Mouse (Mus musculus) kidney, postnatal 25 days (tissue): ENCODE measurements around the gene Rtn2.

ENCODE experiments used
- DNase-seq, 2 experiments: peaks; one replicate each; pipeline ENCODE4 v3.0.0; 2021; ENCODE audit warnings: mixed read lengths in 2 of 2

The Rtn2 gene

DNA sequence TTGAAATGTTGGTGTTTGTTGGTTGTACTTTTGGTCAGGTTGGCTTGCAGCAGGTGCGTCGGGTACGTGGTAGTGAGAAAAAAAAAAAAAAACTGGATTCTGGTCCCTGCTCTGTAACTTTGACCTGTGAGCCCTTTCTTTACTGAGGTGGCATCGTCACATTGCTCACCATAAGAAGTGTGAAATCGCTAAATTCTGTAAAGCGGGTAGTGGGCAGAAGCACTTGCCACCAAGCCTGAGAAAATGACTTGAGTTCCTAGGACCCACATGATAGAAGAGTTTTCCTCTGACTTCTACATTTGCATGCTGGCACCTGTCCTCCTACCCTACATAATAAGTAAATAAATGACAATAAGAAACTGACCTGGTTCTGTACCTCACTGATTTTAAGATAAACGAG lies 38.2 kb downstream of the Rtn2 start:
- no peak for DNase-seq

DNA sequence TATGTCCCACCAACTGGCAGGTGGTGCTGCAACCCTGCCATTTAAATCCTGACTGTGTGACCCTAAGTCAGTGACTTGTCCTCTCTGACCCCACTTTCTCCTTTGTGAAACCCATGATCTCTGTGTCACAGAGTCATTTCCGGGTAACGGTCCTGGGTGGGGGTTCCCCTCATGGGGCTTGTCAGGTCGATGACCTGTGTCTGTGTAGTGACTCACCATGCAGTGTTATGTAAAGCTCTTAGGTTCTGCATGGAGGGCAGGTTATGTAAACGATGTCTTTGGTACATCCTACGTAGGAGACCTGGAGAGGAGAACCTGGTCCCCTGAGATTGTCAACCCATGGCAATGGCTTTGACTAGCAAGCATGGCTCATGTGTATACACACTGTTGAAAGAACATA lies 39.0 kb downstream of the Rtn2 start:
- DNase-seq, result no peak

DNA sequence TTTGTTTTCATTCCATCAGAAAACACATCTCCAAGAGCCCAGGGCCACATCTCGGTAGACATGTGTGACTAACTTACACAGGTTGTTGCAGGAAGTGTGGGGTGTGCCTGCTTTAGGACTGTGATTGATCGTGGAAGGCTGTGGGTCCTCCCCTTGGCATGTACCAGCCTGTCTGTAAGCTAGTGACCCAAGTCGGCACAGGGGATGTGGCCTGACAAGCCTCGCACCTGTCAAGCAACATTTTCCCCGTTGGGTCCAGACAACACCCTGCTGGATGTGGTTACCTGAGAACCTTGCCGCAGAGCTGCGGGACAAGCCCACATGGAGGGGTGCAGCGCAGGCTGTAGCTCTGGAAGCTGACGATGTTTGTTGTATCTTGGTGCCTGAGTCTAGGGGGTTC lies 40.1 kb downstream of the Rtn2 start:
- no peak for DNase-seq

DNA sequence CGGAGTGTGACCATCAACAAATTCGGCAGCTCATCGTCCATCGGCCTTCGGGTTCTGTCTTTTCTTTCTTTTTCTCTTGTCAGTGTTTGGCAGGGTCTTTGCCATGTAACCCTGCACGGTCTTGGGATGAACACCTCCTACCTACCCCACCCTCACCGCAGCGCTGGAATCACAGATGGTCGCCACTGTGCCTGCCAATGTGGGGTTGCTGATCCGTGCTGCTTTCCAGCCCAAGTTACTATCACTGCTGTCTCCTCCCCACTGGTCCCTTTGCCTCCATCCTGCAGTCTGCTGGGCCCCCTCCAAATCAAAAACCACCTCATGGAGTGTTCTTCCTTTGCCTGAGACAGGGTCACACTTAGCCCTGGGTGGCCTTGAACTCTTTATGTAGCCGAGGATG lies 41.8 kb downstream of the Rtn2 start:
- no peak for DNase-seq

DNA sequence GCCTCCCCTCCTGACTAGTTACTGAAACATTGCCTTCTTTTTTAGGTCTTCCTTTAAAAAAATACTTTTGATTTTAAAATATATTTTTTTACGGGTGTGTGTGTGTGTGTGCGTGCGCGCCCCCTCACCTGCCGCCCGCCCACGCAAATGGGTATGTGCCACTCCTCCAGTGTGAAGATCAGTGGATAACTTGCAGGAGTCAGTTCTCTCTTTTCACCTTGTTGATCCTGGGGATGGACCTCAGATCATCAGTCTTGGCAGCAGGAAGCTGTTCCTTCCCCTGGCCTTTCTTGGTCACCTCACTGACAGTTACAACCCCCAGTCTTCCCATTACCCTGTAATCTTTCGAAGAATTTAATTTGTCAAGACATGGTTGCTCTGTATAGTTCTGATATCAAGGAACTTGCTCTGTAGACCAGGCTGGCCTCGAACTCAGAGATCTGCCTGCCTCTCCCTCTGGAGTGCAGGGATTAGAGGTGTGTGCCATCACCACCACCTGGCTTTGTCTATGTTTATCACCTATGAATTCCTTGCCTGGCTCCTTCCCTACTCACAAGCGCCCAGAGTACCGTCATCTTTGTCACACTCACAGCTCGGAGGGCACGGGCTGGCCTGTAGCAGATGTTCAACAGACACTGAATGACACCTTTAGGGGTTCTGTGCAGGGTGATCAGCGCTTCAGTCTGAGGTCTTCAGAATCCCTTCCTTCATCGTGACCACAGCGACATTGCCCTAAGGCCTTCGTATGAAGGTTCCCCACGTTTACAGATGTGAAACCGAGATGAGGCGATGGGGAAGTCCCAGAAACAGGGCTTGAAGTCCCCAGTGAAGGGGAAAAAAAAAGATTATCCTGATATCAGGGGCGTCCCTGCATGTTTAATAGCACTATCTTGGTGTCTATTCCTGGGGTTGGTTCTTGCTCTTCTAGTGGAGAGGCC lies 43.1 kb downstream of the Rtn2 start:
- DNase-seq, result no peak

DNA sequence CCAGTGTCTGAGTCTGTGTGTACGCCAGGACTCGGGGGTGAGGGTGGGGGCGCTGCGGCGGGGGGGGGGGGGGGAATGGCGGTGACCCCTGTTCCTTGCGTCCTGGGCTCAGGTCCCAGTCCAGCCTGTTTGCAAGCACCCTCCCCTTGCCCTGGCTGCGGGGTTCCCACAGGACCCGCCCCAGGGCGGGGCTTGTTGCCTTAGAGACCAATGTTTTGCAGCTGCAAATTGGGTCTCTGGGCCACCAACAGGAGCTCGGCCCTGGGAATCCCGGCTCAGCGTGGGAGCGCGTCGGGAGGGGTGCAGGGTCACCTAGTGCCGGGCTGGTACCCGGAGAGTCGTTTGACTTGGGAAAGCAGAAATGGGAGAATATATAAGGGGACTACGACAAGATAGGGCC lies 43.9 kb downstream of the Rtn2 start:
- peak; percentile 96 for DNase-seq

DNA sequence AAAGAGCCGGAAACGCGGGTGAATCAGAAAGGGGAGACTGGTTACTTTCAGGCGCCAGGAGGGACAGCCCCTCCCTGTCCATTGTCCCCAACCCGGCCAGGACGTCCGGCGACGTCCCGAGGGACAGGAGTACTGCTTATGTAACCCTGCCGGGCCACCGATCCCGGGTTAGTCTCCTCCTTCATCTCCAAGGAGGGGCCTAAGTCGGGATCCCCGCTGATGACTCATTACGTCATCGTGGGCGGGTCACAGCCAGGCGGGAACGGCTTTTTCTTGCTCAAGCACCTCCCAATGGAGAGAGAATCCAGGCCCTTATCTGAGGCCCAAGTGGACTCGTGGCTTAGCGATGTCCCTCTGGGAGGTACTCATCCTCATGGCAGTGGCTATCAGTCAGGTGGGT lies 44.7 kb downstream of the Rtn2 start:
- peak; percentile 93 to 96 for DNase-seq

DNA sequence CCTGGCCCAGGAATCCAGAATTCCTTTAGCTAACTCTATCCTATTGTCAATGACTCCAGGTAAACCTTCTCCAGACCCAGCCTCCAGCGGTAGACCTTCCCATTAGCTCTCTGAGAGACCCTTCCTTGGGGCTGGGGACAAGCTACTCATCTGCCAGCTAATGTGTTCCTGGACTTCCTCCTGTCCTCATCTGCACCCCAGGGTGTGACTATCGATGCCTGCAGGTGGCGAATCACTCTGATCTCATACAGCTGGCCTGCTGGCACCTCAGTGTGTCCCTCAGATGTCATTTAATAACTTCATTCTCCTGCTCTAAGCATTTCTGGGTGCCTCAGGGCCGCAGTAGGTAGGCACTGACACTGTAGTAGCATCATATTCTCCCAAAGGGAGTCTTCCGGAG lies 45.4 kb downstream of the Rtn2 start:
- no peak for DNase-seq

DNA sequence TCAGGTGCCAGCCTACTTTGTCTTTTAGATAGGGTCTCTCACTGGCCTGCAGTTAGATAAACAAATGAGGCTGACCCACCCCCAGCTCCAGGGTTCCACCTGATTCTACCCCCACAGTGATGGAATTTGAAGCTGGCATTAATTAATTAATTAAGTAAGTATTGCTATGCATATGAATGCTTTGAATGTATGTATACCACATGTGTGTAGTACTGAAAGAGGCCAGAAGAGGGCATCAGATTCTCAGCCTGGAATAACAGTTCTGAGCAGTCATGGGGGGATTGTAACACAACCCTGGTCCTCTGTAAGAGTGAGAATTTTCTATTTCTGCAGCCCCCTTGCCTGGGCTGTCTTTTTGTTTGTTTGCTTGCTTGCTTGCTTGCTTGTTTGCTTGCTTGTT lies 46.0 kb downstream of the Rtn2 start:
- DNase-seq, result no peak

DNA sequence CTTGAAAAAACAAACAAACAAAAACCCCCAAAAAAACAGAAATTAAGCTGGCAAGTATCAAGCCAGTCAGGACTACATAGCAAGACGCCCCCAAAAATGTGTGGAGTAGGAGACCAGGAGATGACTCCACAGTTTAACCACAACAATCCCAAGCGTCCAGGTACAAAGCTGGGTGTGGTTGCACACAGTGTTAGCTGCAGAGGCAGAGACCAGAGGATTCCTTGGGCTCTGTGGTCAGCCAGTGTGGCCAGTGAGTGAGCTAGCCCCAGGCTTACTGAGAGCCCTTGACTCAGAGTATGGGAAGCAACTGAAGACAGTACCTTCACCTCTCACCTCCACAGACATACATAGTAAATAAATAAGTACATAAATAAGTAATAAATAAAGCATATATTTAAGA lies 49.5 kb downstream of the Rtn2 start:
- no peak for DNase-seq

DNA sequence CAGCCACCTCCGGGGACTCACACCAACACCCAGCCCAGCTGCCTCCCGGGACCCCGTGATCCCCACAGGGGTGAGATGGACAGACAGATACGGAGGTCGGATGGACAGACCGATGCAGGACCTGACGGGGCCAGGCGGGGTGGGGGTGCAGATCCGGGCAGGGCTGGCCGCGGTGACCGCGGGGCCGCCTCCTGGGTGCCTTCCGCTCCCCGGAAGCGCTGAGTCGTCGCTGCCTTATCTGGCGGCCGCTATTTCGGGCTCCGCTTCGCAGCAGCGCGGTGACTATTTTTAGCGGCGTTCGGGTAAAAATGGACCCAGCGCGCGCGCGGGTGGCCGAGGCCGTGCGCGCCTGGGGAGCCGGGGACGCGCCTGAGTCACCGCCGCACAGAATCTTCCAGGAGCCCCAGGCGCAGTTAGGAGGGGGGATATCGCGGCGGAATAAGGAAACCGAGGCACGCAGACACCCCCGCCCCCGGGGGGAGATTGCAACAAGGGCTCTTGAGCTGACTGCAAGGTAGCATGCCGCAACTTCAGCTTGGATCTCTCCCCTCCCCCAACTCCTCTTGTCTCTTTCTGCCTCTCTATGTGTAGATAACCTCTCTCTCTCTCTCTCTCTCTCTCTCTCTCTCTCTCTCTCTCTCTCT lies 50.4 kb downstream of the Rtn2 start:
- DNase-seq, result peak; percentile 64 to 80

DNA sequence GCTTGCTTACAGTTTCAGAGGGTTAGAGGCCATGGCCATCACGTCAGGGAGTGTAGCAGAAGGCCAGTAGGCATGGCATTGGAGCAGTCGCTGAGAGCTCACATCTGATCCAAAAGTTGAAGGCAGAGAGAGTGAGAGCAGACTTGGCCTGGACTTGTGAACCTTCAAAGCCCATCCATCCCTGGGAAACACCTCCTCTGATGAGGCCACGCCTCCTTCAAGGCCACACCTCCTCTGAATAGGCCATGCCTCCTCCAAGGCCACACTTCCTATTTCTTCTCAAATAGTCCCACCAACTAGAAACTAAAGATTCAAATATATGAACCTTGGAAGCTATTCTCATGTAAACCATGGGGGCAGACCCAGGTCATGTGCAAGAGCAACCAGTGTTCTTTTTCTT lies 53.2 kb downstream of the Rtn2 start:
- peak; percentile 54 to 72 for DNase-seq

DNA sequence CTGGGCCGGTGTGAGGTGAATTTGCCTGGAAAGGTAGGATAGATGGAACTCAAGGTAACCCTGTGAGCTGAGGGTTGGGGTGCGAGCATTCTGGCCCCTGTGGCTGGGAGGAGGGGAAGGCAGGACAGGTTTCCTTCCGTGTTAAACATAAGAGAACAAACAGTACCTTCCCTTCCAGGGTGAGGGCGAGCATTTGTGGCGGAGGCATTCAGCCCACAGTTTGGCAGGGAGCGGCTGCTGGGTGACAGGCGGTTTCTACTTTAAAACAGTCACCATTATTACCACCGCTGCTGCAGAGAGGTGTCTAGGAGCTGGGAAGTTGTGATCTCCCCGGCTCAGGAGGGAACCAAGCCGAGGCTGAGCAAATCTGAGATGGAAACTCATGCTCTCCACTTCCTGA lies 54.7 kb downstream of the Rtn2 start:
- DNase-seq, result no peak

DNA sequence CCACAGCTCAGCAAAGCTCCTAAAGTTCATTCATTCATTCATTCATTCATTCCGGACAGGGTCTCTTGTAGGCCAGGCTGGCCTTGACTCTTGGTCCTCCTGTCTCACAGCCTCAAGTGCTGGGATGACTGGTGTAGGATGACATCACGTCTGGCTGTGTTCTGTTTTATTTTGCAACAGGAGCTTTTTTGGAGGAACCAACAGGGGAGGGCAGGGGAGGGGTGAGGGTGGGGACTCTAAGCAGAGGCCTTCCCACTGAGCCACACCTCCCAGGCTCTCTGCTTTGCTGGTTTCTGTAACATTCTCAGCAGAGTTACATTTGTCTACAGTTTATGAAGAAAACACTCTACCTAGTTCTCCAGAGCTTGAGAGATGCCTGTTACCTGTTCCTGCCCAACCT lies 55.6 kb downstream of the Rtn2 start:
- no peak for DNase-seq

DNA sequence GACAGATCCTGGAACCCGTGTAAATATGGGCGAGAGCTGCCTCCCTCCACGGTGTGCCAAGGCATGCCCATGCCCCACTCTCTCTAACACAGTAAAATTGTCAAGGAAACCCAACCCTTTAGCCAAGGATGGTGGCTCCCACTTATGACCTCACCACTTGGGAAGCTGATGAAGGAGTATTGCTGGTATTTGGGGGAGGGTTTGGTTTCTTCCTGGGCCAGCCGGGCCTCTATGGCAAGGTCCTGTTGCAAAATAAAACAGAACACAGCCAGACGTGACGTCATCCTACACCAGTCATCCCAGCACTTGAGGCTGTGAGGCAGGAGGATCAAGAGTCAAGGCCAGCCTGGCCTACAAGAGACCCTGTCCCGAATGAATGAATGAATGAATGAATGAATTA lies 56.2 kb downstream of the Rtn2 start:
- no peak for DNase-seq

DNA sequence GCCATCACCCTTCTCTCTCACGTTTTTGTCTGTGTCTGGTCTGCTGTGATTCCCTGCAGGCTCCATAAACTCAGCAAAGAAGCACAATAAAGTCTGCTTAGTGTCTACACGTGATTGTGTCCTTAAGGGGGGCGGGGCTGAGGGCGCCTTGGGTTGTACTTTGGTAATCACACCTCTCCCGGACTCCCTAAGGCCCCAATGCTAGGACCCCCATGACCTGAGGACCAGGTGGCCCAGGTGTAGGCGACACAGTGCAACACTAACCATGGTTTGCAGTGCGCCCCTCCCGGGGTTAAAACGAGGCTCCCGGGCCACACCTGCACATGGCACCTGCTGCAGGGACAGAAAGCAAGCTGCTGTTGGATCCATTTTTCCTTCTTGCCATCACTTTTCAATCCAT lies 58.8 kb downstream of the Rtn2 start:
- no peak for DNase-seq

DNA sequence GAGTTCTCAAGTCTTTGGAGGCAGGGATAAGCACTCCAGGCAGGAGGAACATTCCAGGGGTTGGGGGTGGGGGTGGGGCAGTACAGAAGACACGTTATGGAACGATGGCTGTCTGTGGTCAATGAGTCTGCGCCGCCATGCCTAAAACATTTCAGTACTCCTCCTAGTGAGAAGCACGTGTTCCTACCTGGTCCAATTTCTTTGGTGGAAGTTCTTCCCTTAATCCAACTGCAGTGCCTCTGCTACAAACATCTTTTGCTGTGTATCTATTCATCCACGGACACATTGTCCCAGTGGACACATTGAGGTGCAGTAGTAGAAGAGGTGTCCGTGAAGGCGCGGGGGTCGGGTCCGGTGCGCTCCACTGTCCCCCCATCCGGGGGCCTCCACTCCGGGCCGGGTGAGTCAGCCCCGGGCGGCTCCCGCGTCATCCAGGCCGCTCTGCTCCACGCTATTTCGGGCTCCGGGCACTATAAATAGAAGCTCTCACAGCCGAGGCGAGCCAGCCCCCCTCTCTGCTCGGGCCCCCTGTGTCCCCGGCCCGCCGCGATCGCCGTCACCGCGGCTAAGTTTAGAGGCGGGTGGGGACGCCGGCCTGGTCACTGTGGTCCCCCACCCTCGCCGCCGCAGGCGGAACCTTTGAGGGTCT lies 59.5 kb downstream of the Rtn2 start:
- peak in 1 of 2 experiments; percentile 45 for DNase-seq

DNA sequence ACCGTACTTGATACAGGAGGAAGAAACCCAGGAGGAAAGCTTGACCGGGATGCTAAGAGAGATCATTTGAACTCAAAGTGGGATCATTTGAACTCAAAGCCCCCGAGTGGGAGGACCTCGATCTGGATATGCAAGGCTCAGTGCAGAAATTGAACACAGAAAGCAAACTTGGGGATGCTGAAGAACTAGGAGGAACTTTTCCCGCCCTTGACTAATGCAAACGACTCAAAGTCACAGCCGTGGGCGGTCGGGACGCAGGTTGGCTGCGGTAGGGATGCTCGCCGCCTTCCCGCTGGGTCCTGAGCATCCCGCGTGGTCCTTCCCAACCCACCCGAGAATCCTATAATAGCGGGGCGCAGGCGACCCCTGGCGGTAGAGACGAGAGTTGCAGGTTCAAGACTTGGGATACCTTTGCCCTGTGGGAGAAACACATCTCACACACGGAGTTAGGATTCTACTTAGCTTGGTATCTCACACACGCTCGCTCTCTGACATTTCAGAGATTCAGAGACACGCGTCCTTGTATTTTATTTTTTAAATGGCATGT lies 60.1 kb downstream of the Rtn2 start:
- peak; percentile 85 to 90 for DNase-seq

DNA sequence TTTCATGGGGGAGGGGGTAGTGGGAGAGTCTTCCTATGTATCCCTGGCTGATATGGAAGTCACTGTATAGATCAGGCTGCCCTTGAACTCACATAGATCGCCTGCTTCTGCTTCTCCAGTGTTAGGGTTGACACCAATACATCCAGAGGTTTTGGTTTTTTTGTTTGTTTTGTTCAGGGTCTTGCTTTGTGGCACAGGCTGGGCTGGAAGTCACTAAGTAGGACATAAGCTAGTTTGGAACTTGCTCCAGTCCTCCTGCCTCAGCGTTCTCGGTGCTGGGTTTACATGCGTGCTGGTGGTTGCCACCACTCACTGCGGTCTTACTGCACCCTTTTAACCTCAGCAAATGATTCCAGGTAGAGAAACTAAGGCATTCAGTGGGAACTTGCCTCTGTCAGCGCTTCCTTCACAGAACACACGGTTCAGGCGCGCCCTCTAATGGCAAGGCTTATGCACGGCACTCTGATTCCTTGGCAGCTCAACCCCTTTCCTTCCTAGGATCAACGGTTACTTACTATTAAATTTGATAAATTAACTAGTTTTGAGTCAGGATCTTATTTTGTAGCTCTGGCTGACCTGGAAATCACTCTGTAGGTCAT lies 60.9 kb downstream of the Rtn2 start:
- DNase-seq, result peak; percentile 74 to 78

DNA sequence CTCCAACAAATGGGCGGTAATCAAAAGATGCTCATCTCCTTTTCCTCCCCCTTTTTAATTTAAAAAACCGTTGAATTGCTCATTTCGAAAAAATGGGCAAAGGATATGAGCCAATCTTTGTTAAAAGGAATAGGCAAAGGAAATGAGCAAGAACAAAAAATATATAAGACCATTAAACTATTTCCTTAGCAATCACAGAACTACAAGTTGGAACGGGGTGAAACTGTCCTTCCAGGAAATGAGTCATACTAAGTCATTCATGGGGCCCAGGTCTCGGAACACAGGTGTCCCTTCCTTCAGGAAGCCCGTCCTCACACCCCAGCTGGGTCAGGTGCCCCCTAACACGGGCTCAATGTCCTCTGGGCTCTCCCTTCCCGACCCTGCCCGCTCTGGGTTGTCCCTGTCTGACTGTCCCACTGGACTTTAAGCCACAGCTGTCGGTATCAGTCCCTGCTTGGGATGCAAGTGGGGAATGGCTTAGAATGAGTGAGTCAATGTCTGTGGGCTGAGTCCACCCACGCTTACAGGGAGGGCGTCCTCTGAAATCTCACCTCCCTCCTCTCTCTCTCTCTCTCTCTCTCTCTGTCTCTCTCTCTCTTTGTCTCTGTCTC lies 61.9 kb downstream of the Rtn2 start, which contains the start of gene Ercc1:
Gene Ercc1, plus strand, starts transcription at position 542 of the 611 bp plus-strand sequence.
- no peak for DNase-seq

DNA sequence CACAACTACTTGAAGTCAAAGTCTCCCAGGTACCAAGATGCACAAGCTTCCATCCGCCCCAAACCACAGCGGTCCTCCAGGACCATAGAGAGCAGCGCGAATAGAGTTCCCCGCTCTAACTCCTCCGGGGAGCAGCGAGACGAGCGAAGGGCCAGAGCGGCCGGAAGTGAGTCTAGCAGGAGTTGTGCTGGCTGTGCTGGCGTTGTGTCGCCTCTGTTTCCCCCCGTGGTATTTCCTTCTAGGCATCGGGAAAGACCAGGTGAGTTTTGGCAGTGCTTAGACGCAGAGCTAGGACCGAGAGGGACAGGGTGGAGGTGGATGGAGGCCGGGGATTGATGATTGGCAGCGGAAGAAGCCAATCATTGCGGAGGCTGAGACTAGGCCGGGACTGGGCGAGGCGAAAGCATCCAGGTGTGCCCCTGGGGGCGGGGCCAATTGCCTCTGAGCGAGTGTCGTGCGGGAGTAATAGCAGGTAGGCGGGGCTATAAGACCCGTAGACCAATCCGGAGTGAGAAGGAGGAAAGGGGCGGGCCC lies 62.6 kb downstream of the Rtn2 start:
- peak; percentile 99 to 100 for DNase-seq
